Mouse (Mus musculus): ENCODE data around the gene Leng8.

GRCm38 (mm10) chr7:4178438-4178837, 41.6 kb downstream of the Leng8 start:
- no peak for TF ChIP-seq CTCF (conservative IDR thresholded peaks at IDR 0.05; ENCODE audit: insufficient read depth, insufficient read length, low read depth, low read length)
- no peak for TF ChIP-seq POLR2A (IDR thresholded peaks at IDR 0.05; ENCODE audit: low read depth, low read length)

Data from kidney, adult 2 months (tissue).